Mouse (Mus musculus) midbrain, embryonic 16.5 days (tissue): ENCODE measurements around the gene Yars. TPM values are rescaled to one million over a fixed set of nuclear protein-coding genes. Genes with fewer than 3 reads are reported as not detected.

ENCODE experiments used
- ATAC-seq: fragments of 200-750 bp; cut with Nextera tagmentation; 2 replicates; pipeline ENCODE4 v1.8.0; 2017; ENCODE audit warnings: moderate TSS enrichment
- H3K27ac ChIP-seq: fragments of 300-500 bp; sonication (generic); 2 replicates; pipeline ENCODE4 v1.5.1; 2014; ENCODE audit warnings: mild to moderate bottlenecking, low read length, mixed read lengths
- H3K27me3 ChIP-seq: fragments of 300-500 bp; sonication (generic); 2 replicates; pipeline ENCODE4 v1.6.1; 2014; ENCODE audit warnings: low read depth, low read length, mixed read lengths; ENCODE audit not compliant: control insufficient read depth, insufficient read depth
- H3K36me3 ChIP-seq: fragments of 300-500 bp; sonication (generic); 2 replicates; pipeline ENCODE4 v1.6.1; 2014; ENCODE audit warnings: mild to moderate bottlenecking, low read length, moderate library complexity, mixed read lengths; ENCODE audit not compliant: control insufficient read depth, insufficient read depth
- H3K4me1 ChIP-seq: fragments of 300-500 bp; sonication (generic); 2 replicates; pipeline ENCODE4 v1.6.1; 2014; ENCODE audit warnings: mild to moderate bottlenecking, low read length, mixed read lengths; ENCODE audit not compliant: control insufficient read depth, insufficient read depth
- H3K4me2 ChIP-seq: fragments of 300-500 bp; sonication (generic); 2 replicates; pipeline ENCODE4 v1.6.1; 2014; ENCODE audit warnings: mild to moderate bottlenecking, low read length, mixed read lengths
- H3K4me3 ChIP-seq: fragments of 300-500 bp; sonication (generic); 2 replicates; pipeline ENCODE4 v1.5.1; 2014; ENCODE audit warnings: low read depth, mild to moderate bottlenecking, low read length, moderate library complexity, mixed read lengths
- H3K9ac ChIP-seq: fragments of 300-500 bp; sonication (generic); 2 replicates; pipeline ENCODE4 v1.6.1; 2014; ENCODE audit warnings: low read depth, low read length, mixed read lengths
- H3K9me3 ChIP-seq: fragments of 300-500 bp; sonication (generic); replicated peaks from 2 replicates; pipeline ENCODE4 v1.6.1; 2014; ENCODE audit warnings: mild to moderate bottlenecking, low read length, mixed read lengths; ENCODE audit not compliant: control insufficient read depth, poor library complexity, severe bottlenecking
- WGBS: fragments of 180-500 bp; shearing (Covaris S2); extraction: QIAGEN DNeasy Blood & Tissue Kit; methylation state at CpG from one replicate; pipeline ENCODE4 v1.1.7; 2014; 5-methylcytosine and 5-hydroxymethylcytosine counted together
- polyA plus RNA-seq: library from polyadenylated mRNA; unstranded; fragments of >200 nt; fragmentation: Nextera tagmentation; extraction: Ambion mirVana; gene quantifications from 2 replicates; pipeline ENCODE4 v1.2.1, GENCODE M21; 2015

The Yars gene
- polyA plus RNA-seq, 1 experiment from 2014 or later, result 111 TPM

DNA sequence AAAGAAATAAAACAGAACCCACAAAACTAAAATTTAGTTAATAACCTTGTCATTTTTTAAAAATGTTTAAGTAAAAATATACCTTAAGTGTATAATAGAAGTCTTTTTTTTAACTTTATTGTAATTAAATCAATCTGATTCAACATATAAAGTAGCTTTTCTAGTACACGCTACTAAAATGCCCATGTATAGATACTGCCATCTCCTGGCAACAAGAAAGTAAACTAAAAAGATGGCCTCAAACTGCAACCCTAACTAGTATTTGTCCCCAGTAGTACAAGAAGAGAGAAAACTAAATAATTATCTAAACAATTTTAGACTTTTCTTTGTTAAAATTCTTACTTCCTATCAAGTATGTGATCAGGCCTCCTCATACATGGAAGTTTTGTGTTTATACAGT is 10.0 kb upstream of the Yars start:
- Histone ChIP-seq H3K9ac (no peak overlapping the region), H3K27ac (no peak overlapping the region), H3K27me3 (no peaks in the 10 kb centered on the region), H3K9me3 (no peaks in the 10 kb centered on the region), H3K4me2 (no peak overlapping the region), H3K4me3 (no peak overlapping the region), H3K36me3 (peaks cover 17% of the 10 kb centered on the region; the same call in 1 of the 2 replicates), H3K4me1 (no peaks in the 10 kb centered on the region)
- WGBS, result 43% methylated on average over 1 of the region's 1 CpGs
- ATAC-seq, result no peak

DNA sequence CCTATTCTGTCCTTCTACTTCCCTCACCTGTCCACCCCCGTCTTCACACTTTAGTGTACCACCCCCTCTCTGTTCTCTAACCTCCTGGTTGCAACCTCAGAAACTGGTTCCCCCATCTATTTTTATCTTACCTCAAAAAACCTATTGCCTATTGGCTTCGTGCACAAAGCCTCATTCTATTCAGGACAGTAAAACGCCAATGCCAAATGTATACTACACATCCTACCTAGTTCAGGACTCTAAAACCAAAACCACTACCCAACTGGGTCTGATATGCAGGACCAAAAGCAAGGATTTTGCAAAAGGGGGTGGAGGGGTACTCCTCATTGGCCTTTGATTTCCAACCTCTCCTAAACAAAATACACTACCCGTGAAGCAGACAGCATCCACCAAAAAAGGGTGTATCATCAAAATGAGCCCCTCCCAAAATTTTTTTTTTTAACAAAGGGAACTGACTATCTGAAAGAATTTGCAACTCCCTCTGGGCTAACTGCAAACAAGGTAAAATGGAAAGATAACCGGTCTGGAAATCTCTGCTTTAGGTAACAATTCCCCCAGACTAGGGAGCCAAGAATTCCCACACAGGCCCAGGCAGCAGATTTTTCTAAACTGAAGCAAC is 1.4 kb upstream of the Yars start:
- peak overlapping the region; percentile 24; the same call in 1 of the 2 replicates for H3K27ac ChIP-seq
- WGBS, result 44% methylated on average over 5 of the region's 5 CpGs
- no peak for ATAC-seq
- H3K4me1 ChIP-seq, result peaks cover 24% of the 10 kb centered on the region
- H3K4me2 ChIP-seq, result peak overlapping the region; percentile 73
- peak overlapping the region; percentile 85; the same call in 1 of the 2 replicates for H3K9ac ChIP-seq
- H3K27me3 ChIP-seq, result no peaks in the 10 kb centered on the region
- no peaks in the 10 kb centered on the region for H3K36me3 ChIP-seq
- peak overlapping the region; percentile 86 for H3K4me3 ChIP-seq
- no peaks in the 10 kb centered on the region for H3K9me3 ChIP-seq

DNA sequence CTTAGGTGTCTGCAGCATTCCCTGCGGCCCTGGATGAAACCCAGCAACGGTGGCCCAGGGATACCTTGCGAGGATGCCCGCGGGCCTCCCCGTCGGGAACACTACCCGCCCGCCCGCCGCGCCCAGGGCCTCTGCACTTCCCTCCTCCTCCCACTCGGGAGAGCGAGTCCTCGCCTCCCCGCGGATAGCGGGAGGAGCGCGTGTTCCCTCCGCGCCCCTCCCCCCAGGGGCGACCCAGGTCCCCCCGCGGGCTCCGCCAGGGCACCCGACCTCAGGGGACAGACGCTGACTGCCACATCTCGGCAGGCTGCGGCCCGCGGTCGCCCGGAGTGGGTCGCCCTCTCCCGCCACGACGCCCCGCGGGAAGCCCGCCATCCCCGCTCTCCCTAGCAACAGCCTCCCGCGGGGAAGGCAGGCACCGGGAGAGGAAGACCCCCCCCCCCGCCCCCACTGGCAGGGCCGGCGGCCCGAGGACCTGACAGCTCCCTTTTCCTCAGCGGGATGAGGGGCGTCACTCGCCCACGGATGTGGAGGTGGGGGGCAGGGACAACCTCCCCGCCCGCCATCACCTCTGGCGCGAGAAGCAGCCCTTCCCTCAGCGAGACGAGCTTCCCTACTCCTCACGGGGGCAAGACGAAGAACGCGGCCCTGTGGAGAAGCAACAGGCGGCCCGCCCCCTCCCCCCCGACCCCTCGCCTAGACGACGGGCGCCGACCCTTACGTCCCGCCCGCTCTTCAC is 588 bp upstream of the Yars start:
- Histone ChIP-seq H3K4me3 (peak overlapping the region; percentile 86), H3K27me3 (no peaks in the 10 kb centered on the region), H3K27ac (peak overlapping the region; percentile 83), H3K9ac (peak overlapping the region; percentile 85), H3K4me1 (peaks cover 24% of the 10 kb centered on the region), H3K9me3 (no peaks in the 10 kb centered on the region), H3K4me2 (peak overlapping the region; percentile 73), H3K36me3 (no peaks in the 10 kb centered on the region)
- WGBS, result 0% methylated on average over 47 of the region's 74 CpGs
- ATAC-seq, result peak; percentile 82

DNA sequence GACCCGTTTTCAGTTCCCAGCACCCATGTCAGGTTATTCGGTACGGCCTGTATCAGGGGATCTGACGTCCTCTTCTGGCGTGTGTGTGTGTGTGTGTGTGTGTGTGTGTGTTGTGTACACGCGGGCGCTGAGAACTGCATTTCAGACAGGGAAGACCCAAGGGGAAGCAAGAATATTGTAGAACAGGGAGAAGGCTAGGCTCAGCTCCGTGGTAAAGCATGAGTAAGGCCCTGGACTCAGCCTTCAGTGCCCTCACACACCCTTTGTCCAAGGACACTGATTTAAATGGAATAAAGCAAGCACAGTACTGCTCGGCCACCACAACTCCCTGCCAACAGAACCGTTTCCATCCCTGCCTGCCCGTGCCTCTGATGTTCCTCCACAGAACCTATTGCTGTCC is 978 bp downstream of the Yars start:
- no peaks in the 10 kb centered on the region for H3K27me3 ChIP-seq
- H3K36me3 ChIP-seq, result no peaks in the 10 kb centered on the region
- peak overlapping the region; percentile 86 for H3K4me3 ChIP-seq
- peak overlapping the region; percentile 81 for H3K4me2 ChIP-seq
- H3K9ac ChIP-seq, result peak overlapping the region; percentile 81
- no peak for ATAC-seq
- H3K4me1 ChIP-seq, result peaks cover 24% of the 10 kb centered on the region
- WGBS, result 4% methylated on average over 12 of the region's 12 CpGs
- no peaks in the 10 kb centered on the region for H3K9me3 ChIP-seq
- H3K27ac ChIP-seq, result peak overlapping the region; percentile 82; the same call in 1 of the 2 replicates

DNA sequence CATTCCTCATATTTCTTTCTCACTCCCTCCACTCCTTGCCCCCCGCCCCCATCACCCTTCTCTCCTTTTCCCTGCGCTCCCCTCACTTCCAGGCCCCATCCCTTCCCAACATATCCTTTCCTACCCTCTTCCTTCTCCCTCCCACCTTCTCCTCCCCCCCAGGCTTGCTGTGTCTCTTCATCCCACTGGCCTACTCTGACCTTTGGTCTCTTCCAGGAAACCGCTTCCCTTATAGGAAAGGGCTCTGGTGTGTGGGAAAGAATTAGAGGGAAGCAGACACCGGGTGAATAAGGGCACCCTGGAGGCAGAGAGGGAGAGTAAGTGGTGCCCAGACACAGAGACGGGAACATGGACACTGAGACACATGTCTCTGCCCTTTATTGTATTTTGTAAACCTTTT is 2.1 kb downstream of the Yars start:
- WGBS, result 79% methylated on average over 5 of the region's 5 CpGs
- Histone ChIP-seq H3K36me3 (no peaks in the 10 kb centered on the region), H3K9ac (no peak overlapping the region), H3K4me1 (peaks cover 24% of the 10 kb centered on the region), H3K27me3 (no peaks in the 10 kb centered on the region), H3K9me3 (no peaks in the 10 kb centered on the region), H3K4me2 (no peak overlapping the region), H3K27ac (no peak overlapping the region), H3K4me3 (no peak overlapping the region)
- no peak for ATAC-seq

DNA sequence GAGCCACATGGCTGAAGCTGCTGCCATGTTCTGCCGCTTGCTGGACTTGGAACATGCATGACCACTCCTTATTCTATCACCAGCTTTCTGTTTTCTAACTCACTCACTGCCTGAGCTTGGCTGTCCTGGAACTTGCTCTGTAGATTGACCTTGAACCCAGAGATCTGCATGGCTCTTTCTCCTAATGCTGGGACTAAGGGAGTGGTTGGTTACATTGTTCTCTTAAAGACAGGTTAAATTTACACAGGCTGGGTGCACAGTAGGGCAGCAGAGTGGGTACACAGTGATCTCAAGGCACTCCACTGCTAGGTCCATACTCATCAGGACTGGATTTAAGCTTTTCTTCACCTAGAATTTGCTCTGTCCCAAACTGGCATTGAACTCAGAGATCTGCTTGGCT is 4.7 kb downstream of the Yars start:
- H3K4me1 ChIP-seq, result peaks cover 13% of the 10 kb centered on the region
- no peak for ATAC-seq
- peaks cover 7% of the 10 kb centered on the region for H3K36me3 ChIP-seq
- H3K27me3 ChIP-seq, result no peaks in the 10 kb centered on the region
- H3K27ac ChIP-seq, result no peak overlapping the region
- no peaks in the 10 kb centered on the region for H3K9me3 ChIP-seq
- WGBS, result 97% methylated on average over 1 of the region's 1 CpGs
- no peak overlapping the region for H3K9ac ChIP-seq
- no peak overlapping the region for H3K4me3 ChIP-seq
- no peak overlapping the region for H3K4me2 ChIP-seq

DNA sequence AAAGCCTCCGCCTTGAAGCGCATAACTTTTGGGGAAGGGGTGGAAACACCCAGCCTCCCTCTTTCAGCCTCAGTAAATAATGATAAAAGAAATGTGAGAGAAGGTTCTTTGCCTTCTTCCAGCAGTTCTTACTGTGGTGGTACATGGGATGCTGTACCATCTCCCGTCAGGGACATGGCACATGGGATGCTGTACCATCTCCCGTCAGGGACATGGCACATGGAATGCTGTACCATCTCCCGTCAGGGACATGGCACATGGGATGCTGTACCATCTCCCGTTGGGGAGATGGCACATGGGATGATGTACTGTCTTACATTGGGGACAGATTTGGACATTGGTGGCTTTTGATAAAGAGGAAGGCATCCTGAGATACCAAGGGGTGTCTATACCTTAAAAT is 8.0 kb downstream of the Yars start:
- Histone ChIP-seq H3K36me3 (peaks cover 23% of the 10 kb centered on the region), H3K4me3 (no peak overlapping the region), H3K9me3 (no peaks in the 10 kb centered on the region), H3K4me2 (no peak overlapping the region), H3K27me3 (no peaks in the 10 kb centered on the region), H3K27ac (no peak overlapping the region), H3K4me1 (no peaks in the 10 kb centered on the region), H3K9ac (no peak overlapping the region)
- ATAC-seq, result no peak
- over 99% methylated on average over 6 of the region's 6 CpGs for WGBS

DNA sequence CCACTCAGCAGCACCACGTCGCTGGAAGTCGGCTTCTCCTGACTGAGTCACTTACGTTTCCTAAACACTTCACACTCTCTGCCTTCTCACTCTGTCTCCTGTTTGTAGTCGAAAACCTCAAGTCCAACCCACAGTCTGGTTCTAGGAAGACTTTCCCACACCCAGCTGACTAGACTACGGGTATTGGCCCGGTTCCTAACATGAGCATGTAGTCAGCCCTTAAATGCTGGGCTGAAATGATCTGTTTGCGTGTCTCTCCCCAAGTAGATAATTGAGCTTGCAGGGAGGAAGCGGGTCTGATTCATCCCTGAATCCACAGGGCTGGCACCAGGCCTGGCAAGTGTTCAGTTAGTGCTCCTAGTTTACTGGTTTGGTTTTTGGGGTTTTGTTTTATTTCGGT is 15.1 kb downstream of the Yars start:
- H3K9me3 ChIP-seq, result no peaks in the 10 kb centered on the region
- H3K27me3 ChIP-seq, result no peaks in the 10 kb centered on the region
- no peak overlapping the region for H3K9ac ChIP-seq
- H3K27ac ChIP-seq, result no peak overlapping the region
- ATAC-seq, result no peak
- H3K4me1 ChIP-seq, result no peaks in the 10 kb centered on the region
- H3K36me3 ChIP-seq, result peaks cover 48% of the 10 kb centered on the region
- no peak overlapping the region for H3K4me2 ChIP-seq
- 96% methylated on average over 10 of the region's 10 CpGs for WGBS
- no peak overlapping the region for H3K4me3 ChIP-seq

DNA sequence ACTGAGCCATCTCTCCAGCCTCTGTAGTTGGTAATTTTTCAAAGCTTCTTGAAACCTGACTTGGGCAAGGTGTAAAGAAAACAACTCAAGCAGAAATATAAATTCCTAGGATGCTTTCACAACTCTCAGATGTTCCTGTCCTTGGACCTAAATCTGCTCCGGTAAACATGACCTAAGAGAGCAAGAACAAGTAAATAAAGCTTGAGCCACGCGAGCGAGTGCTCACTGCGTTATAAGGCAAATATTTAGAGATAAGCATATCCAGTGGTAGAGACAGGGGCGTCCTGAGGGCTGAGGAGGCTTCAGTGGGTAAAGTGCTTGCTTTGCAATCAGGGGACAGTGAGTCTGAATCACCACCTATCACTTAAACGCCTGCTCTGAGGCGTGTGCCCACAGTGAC is 17.2 kb downstream of the Yars start:
- peaks cover 41% of the 10 kb centered on the region for H3K36me3 ChIP-seq
- WGBS, result 94% methylated on average over 8 of the region's 8 CpGs
- H3K27ac ChIP-seq, result no peak overlapping the region
- no peaks in the 10 kb centered on the region for H3K27me3 ChIP-seq
- H3K9ac ChIP-seq, result no peak overlapping the region
- H3K4me2 ChIP-seq, result no peak overlapping the region
- H3K9me3 ChIP-seq, result no peaks in the 10 kb centered on the region
- ATAC-seq, result no peak
- no peak overlapping the region for H3K4me3 ChIP-seq
- H3K4me1 ChIP-seq, result no peaks in the 10 kb centered on the region
